Mouse (Mus musculus) neural tube, embryonic 11.5 days (tissue): Measurements from ENCODE around the gene Trmt1l. TPM values are rescaled to one million over a fixed set of nuclear protein-coding genes. Genes with fewer than 3 reads are reported as not detected.

Experiments used
- ATAC-seq: fragments of 200-750 bp; cut with Nextera tagmentation; 2 replicates; pipeline ENCODE4 v1.8.0; 2017; ENCODE audit warnings: moderate number of reproducible peaks, mild to moderate bottlenecking, moderate TSS enrichment, moderate library complexity; ENCODE audit not compliant: insufficient read depth, low FRiP score, low TSS enrichment
- DNase-seq: peaks from one replicate; pipeline ENCODE4 v3.0.0-alpha.2; 2015; ENCODE audit warnings: low spot score
- H3K27ac ChIP-seq: fragments of 300-500 bp; sonication (generic); 2 replicates; pipeline ENCODE4 v1.5.1; 2014; ENCODE audit warnings: low read depth, mild to moderate bottlenecking, low read length
- H3K27me3 ChIP-seq: fragments of 300-500 bp; sonication (generic); 2 replicates; pipeline ENCODE4 v1.6.1; 2014; ENCODE audit warnings: mild to moderate bottlenecking, low read length, mixed read lengths; ENCODE audit not compliant: control insufficient read depth, insufficient read depth
- H3K36me3 ChIP-seq: fragments of 300-500 bp; sonication (generic); 2 replicates; pipeline ENCODE4 v1.6.1; 2014; ENCODE audit warnings: mild to moderate bottlenecking, low read length, moderate library complexity, mixed read lengths; ENCODE audit not compliant: control insufficient read depth, insufficient read depth
- H3K4me1 ChIP-seq: fragments of 300-500 bp; sonication (generic); 2 replicates; pipeline ENCODE4 v1.6.1; 2014; ENCODE audit warnings: low read length, mixed read lengths; ENCODE audit not compliant: control insufficient read depth, insufficient read depth
- H3K4me2 ChIP-seq: fragments of 300-500 bp; sonication (generic); 2 replicates; pipeline ENCODE4 v1.6.1; 2014; ENCODE audit warnings: low read depth, mild to moderate bottlenecking, moderate library complexity
- H3K4me3 ChIP-seq: fragments of 300-500 bp; sonication (generic); 2 replicates; pipeline ENCODE4 v1.5.1; 2014; ENCODE audit warnings: low read depth, low read length
- H3K9ac ChIP-seq: fragments of 300-500 bp; sonication (generic); 2 replicates; pipeline ENCODE4 v1.6.1; 2014; ENCODE audit warnings: mild to moderate bottlenecking, low read length
- H3K9me3 ChIP-seq: fragments of 300-500 bp; sonication (generic); 2 replicates; pipeline ENCODE4 v1.6.1; 2016; ENCODE audit warnings: low read length; ENCODE audit not compliant: control insufficient read depth
- WGBS: fragments of 180-500 bp; shearing (Covaris S2); extraction: QIAGEN DNeasy Blood & Tissue Kit; methylation state at CpG from one replicate; pipeline ENCODE4 v1.1.7; 2014; 5-methylcytosine and 5-hydroxymethylcytosine counted together
- polyA plus RNA-seq: library from polyadenylated mRNA; unstranded; fragments of >200 nt; fragmentation: Nextera tagmentation; extraction: Ambion mirVana; gene quantifications from 2 replicates; pipeline ENCODE4 v1.2.1, GENCODE M21; 2014

Gene Trmt1l
- polyA plus RNA-seq = 52.6 and 53.1 TPM in 2 replicates

DNA sequence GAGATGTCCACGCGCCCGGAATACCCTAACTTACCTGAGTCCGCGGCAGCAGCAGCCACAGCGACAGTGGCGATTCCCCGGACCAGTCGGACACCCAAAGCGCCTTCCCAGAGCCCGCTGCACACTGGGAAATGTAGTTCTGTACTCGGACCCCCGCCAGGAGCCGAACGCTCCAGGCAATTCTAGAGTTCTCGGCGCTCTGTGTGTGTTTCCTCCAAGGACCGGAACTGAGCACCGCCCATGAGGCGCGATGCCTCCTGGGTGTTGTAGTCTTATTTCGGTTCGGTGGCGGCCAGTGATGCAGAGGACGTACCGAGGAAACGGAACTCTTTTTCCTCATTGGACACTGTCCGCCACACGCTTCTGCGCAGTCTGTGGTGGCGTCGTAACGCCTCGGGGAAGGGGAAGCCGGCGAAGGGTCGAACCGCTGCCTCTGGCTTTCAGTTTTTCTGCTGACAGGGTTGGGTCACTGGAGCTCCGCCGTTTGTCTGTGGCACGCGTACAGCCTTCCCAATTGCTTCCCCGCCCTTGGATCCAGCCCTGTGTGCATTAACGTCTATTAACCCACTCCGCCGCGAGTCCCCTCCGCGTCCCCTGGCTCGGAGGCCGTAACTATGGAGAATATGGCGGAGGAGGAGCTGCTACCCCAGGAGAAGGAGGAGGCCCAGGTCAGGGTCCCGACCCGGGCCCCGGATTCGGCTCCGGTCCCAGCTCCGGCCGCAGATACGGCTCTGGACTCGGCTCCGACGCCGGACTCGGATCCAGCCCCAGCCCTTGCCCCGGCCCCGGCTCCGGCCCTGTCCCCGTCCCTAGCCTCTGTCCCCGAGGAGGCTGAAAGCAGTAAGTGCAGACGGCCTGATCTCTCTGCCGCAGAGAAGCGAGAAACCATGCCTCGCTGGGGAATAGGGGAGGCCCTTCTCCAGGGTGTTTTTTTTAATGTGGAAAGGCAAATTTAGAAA is at the start of gene Trmt1l, which contains the start of gene Swt1:
Gene Trmt1l, plus strand, starts transcription at position 280 of the 959 bp plus-strand sequence.
Gene Swt1, minus strand, starts transcription at position 193 of the 959 bp plus-strand sequence.
- Histone ChIP-seq H3K27ac (peak within 1 kb of the TSS; percentile 95), H3K4me3 (peak within 1 kb of the TSS; percentile 86), H3K9me3 (no peaks in the 10 kb centered on the region), H3K4me2 (peak within 1 kb of the TSS; percentile 57), H3K4me1 (peaks cover 12% of the 10 kb centered on the region), H3K9ac (peak within 1 kb of the TSS; percentile 96), H3K27me3 (no peaks in the 10 kb centered on the region), H3K36me3 (no peaks in the 10 kb centered on the region; the same call in 1 of the 2 replicates)
- ATAC-seq (peak; percentile 99), DNase-seq (peak; percentile 99)
- WGBS = under 1% methylated on average over 73 of the region's 74 CpGs

DNA sequence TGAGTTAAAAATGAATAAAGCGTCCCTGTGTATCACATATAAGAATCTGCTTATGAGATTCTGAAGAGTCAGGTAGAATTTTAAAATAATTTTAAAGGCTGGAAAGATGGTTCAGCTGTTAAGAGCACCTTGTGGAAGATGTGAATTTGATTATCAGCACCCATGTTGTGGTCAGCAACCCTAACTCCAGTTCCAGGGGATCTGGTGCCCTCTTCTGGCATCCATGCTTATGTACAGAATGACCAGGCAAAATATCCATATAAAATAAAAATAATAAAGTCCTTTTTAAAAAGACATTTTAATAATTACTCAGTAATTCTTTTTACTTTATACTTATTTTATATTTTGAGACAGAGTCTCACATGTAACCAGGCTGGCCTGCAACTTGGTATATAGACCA is 38.3 kb upstream of the Trmt1l start:
- 95% methylated on average over 1 of the region's 1 CpGs for WGBS
- no peak overlapping the region for H3K27ac ChIP-seq
- peak; percentile 23 for DNase-seq

DNA sequence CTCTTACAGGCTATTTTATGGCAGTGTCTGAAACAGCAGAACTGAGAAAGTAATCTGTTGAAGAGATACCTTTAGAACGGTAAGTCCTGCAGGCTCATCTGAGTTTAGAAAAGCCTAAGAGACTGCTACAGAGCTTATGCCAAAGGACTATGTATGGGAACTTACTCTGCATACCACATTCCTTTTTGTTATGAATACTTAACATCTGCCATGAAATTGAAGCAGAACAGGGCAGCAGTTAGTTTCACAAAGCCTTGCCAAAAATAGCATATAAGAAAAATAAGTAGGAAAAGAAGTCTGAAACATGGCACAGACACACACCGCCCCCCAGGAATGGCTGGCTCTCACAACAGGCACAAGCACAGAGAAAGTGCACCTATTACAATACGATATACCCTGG is 18.5 kb upstream of the Trmt1l start:
- DNase-seq (no peak), ATAC-seq (no peak)
- H3K27ac ChIP-seq = no peak overlapping the region
- 0 out of 2 replicates have a peak, but pooled peaks cover 3% of the 10 kb centered on the region for H3K36me3 ChIP-seq
- WGBS = 87% methylated on average over 3 of the region's 3 CpGs
- H3K9ac ChIP-seq = no peak overlapping the region
- no peak overlapping the region for H3K4me2 ChIP-seq
- no peaks in the 10 kb centered on the region for H3K4me1 ChIP-seq
- no peaks in the 10 kb centered on the region for H3K9me3 ChIP-seq
- H3K27me3 ChIP-seq = no peaks in the 10 kb centered on the region
- H3K4me3 ChIP-seq = no peak overlapping the region

More for the DNA sequence above, 38.3 kb upstream of the Trmt1l start:
- no peak overlapping the region for H3K4me2 ChIP-seq
- ATAC-seq = no peak
- H3K36me3 ChIP-seq = no peaks in the 10 kb centered on the region
- no peaks in the 10 kb centered on the region for H3K9me3 ChIP-seq
- H3K4me1 ChIP-seq = no peaks in the 10 kb centered on the region
- no peak overlapping the region for H3K9ac ChIP-seq
- no peaks in the 10 kb centered on the region for H3K27me3 ChIP-seq
- H3K4me3 ChIP-seq = no peak overlapping the region

DNA sequence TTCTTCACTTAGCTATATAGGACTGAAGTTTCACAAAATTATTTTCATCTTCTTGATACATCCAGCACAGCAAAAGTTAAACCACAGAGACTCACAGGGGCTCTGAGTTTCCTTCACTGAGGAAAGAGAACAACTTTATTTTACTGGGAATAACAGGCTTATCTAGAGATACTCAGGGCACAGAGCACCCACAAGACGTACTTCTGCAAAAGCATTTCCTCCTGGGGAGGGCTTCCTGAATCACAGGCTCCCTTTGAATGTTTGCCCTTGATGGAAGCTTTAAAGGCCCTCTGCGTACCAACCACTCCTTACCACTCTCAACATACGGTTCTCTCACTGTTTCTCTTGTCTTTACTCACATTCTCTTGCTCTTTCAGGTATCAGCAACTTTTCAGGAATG is 6.2 kb upstream of the Trmt1l start:
- Histone ChIP-seq H3K27me3 (no peaks in the 10 kb centered on the region), H3K4me1 (peaks cover 2% of the 10 kb centered on the region), H3K4me2 (no peak overlapping the region), H3K27ac (no peak overlapping the region), H3K36me3 (no peaks in the 10 kb centered on the region), H3K9ac (no peak overlapping the region), H3K4me3 (no peak overlapping the region), H3K9me3 (no peaks in the 10 kb centered on the region)
- no peak for DNase-seq
- WGBS = 88% methylated on average over 3 of the region's 3 CpGs
- no peak for ATAC-seq

DNA sequence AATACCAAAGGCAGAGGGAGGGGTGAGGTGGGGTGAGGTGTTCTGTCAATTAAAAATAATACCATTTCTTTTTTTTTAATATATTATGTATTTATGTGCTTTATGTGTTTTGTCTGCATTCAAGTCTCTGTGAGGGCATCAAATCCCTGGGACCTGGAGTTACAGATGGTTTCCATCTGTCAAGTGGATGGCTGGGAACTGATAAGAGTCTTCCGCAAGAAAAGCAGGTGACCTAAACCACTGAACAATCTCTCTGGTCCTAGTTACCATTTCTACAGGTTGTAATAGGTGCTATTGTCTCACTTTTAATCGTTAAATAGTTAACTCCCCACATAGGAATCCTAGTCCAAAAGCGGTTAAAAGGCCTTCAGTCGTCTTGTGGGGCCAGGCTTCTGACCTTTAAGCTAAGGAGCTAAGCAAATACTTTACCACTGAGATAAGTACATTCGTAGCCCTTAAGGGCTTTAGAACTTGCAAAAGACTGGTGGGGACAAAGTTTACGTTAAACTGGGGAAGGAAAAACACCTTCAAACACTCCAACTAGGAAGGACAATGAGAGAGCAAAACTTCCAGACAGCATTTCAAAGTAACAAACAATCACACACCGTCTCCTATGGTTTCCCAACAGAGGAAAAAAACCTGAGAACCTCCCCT is 1.3 kb upstream of the Trmt1l start:
- DNase-seq = no peak
- WGBS = 39% methylated on average over 7 of the region's 7 CpGs
- Histone ChIP-seq H3K9ac (no peak overlapping the region), H3K27me3 (no peaks in the 10 kb centered on the region), H3K9me3 (no peaks in the 10 kb centered on the region), H3K27ac (no peak overlapping the region), H3K4me2 (peak overlapping the region; percentile 49), H3K4me3 (peak overlapping the region; percentile 86), H3K4me1 (peaks cover 12% of the 10 kb centered on the region), H3K36me3 (no peaks in the 10 kb centered on the region; the same call in 1 of the 2 replicates)
- no peak for ATAC-seq

DNA sequence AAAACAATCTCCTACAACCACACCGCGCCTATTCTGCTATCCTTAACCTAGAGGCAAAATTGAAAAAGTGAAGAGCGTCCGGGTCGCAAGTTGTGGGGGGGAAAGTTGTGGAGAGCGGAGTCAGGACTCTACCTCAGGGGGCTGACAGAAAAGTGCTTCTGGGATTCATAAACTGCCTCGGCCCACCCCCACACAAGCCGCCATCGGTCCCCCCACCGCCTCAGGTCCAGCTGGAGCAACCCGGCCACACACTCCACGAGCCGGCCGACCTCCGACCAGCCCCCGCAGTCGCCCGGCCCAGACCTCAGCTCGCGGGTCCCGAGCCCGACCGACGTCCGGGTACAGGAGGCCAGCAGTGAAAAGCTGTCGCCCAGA is 467 bp upstream of the Trmt1l start:
- Histone ChIP-seq H3K9me3 (no peaks in the 10 kb centered on the region), H3K36me3 (no peaks in the 10 kb centered on the region; the same call in 1 of the 2 replicates), H3K27me3 (no peaks in the 10 kb centered on the region), H3K9ac (peak overlapping the region; percentile 70), H3K4me1 (peaks cover 12% of the 10 kb centered on the region), H3K4me3 (peak overlapping the region; percentile 86), H3K4me2 (peak overlapping the region; percentile 49), H3K27ac (0 out of 2 replicates have a peak overlapping the region, but pooled peaks have one; percentile 44)
- under 1% methylated on average over 23 of the region's 26 CpGs for WGBS
- DNase-seq = no peak
- peak; percentile 76 for ATAC-seq

DNA sequence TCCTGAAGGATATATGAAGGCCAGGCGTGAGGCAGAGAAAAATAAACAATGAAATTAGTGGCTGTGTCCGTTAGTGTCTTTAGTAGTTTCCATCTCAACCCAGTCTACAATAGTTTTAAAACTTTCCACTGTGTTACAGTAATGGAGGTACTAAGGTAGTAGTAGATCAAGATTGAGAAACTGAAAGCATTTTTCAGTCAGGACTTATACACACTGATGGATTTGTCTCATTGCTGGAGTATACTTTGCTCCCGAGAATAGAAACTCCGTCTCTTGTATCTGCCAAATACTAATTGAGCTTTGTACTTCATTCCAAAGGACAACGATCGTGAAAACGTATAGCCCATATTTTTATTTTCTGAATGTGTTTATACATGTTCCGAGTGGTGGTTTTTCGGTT is 974 bp downstream of the Trmt1l start:
- Histone ChIP-seq H3K9me3 (no peaks in the 10 kb centered on the region), H3K27me3 (no peaks in the 10 kb centered on the region), H3K27ac (no peak overlapping the region), H3K4me2 (peak overlapping the region; percentile 57), H3K4me3 (peak overlapping the region; percentile 86), H3K9ac (peak overlapping the region; percentile 96), H3K36me3 (no peaks in the 10 kb centered on the region; the same call in 1 of the 2 replicates), H3K4me1 (peaks cover 12% of the 10 kb centered on the region)
- DNase-seq = no peak
- 54% methylated on average over 9 of the region's 9 CpGs for WGBS
- no peak for ATAC-seq

DNA sequence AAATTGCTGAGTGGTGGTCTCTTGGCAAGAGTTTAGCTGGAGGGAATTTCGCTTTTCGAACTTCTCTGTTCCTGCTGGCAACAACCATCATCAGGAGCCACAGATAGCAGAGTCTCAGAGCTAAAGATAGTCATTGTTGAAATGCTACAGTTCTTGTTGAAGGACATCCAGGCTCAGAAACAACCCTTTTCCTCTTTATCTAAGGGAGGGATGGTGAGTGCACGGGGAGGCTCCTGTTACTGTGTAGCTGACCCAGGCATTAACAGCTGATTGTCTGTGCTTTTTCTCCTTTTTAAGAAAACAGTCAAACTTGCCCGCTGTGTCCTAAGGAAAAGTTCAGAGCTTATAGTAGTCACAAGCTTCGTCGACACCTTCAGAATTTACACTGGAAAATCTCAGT is 7.1 kb downstream of the Trmt1l start:
- Histone ChIP-seq H3K4me1 (no peaks in the 10 kb centered on the region), H3K27me3 (no peaks in the 10 kb centered on the region), H3K4me3 (no peak overlapping the region), H3K9me3 (no peaks in the 10 kb centered on the region), H3K36me3 (0 out of 2 replicates have a peak, but pooled peaks cover 6% of the 10 kb centered on the region), H3K9ac (no peak overlapping the region), H3K27ac (no peak overlapping the region), H3K4me2 (no peak overlapping the region)
- 93% methylated on average over 6 of the region's 6 CpGs for WGBS
- DNase-seq (no peak), ATAC-seq (no peak)
